Mouse (Mus musculus) forebrain, postnatal 0 days (tissue): ENCODE measurements around the gene Gm9999. TPM values are rescaled to one million over a fixed set of nuclear protein-coding genes. Genes with fewer than 3 reads are reported as not detected.

Experiments used
- ATAC-seq: fragments of 200-750 bp; cut with Nextera tagmentation; 2 replicates; pipeline ENCODE4 v1.8.0; 2017; ENCODE audit warnings: mild to moderate bottlenecking, moderate library complexity
- DNase-seq: peaks from one replicate; pipeline ENCODE4 v3.0.0-alpha.2; 2015
- H3K27ac ChIP-seq: fragments of 300-500 bp; sonication (generic); 2 replicates; pipeline ENCODE4 v1.5.1; 2014; ENCODE audit warnings: low read depth, mild to moderate bottlenecking, antibody characterized with exemption, low read length, moderate library complexity, mixed read lengths
- H3K27me3 ChIP-seq: fragments of 300-500 bp; sonication (generic); 2 replicates; pipeline ENCODE4 v1.6.1; 2014; ENCODE audit warnings: mild to moderate bottlenecking, low read length, mixed read lengths; ENCODE audit not compliant: insufficient read depth
- H3K36me3 ChIP-seq: fragments of 300-500 bp; sonication (generic); 2 replicates; pipeline ENCODE4 v1.6.1; 2014; ENCODE audit warnings: mild to moderate bottlenecking, moderate library complexity; ENCODE audit not compliant: insufficient read depth
- H3K4me1 ChIP-seq: fragments of 300-500 bp; sonication (generic); 2 replicates; pipeline ENCODE4 v1.6.1; 2014; ENCODE audit warnings: antibody characterized with exemption; ENCODE audit not compliant: insufficient read depth
- H3K4me2 ChIP-seq: fragments of 300-500 bp; sonication (generic); 2 replicates; pipeline ENCODE4 v1.6.1; 2014; ENCODE audit warnings: low read depth, mild to moderate bottlenecking, moderate library complexity
- H3K4me3 ChIP-seq: fragments of 300-500 bp; sonication (generic); 2 replicates; pipeline ENCODE4 v1.5.1; 2014; ENCODE audit warnings: low read depth, low read length, mixed read lengths
- H3K9ac ChIP-seq: fragments of 300-500 bp; sonication (generic); 2 replicates; pipeline ENCODE4 v1.6.1; 2014; ENCODE audit warnings: mild to moderate bottlenecking
- H3K9me3 ChIP-seq: fragments of 300-500 bp; sonication (generic); 2 replicates; pipeline ENCODE4 v1.6.1; 2016; ENCODE audit warnings: low read length
- CTCF ChIP-seq: sonication (generic); IDR thresholded peaks from 2 replicates; pipeline ENCODE4 v1.5.1; 2016; ENCODE audit warnings: antibody characterized with exemption, control low read depth, low read depth
- WGBS: fragments of 180-500 bp; shearing (Covaris S2); extraction: QIAGEN DNeasy Blood & Tissue Kit; methylation state at CpG from one replicate; pipeline ENCODE4 v1.1.7; 2014; 5-methylcytosine and 5-hydroxymethylcytosine counted together
- polyA plus RNA-seq: library from polyadenylated mRNA; unstranded; fragments of >200 nt; fragmentation: Nextera tagmentation; extraction: Ambion mirVana; gene quantifications from 2 replicates; pipeline ENCODE4 v1.2.1, GENCODE M21; 2015
- total RNA-seq: library from RNA; depleted of rRNA; stranded (reverse); fragments of >200 nt; gene quantifications from 2 replicates; pipeline ENCODE4 v1.2.3, GENCODE M21; 2014; rRNA removed

The Gm9999 gene
- total and polyA plus RNA-seq, 2 experiments from 2014 or later, result not detected

DNA sequence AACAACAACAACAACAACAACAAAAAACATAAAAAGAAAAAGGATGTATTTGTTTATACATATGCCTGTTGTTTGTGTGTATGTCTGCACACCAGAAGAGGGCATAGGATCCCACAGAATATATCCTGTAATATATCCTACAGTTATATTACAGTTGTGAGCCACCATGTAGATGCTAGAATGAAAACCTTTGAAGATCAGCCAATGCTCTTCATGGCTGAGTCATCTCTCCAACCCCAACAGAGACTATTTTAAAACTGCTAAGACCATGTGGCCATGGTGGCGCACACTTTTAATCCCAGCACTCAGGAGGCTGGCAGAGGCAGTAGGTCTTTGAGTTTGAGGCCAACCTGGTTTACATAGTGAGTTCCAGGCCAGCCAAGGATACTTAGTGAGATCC lies 44.1 kb downstream of the Gm9999 start:
- 90% methylated on average over 1 of the region's 1 CpGs for WGBS
- no peak overlapping the region for H3K27ac ChIP-seq
- no peaks in the 10 kb centered on the region for H3K36me3 ChIP-seq
- H3K4me3 ChIP-seq, result no peak overlapping the region
- H3K4me1 ChIP-seq, result no peaks in the 10 kb centered on the region
- no peaks in the 10 kb centered on the region for H3K27me3 ChIP-seq
- DNase-seq, result no peak
- H3K4me2 ChIP-seq, result no peak overlapping the region
- no peaks in the 10 kb centered on the region for H3K9me3 ChIP-seq
- no peak for TF ChIP-seq CTCF
- ATAC-seq, result no peak
- H3K9ac ChIP-seq, result no peak overlapping the region

DNA sequence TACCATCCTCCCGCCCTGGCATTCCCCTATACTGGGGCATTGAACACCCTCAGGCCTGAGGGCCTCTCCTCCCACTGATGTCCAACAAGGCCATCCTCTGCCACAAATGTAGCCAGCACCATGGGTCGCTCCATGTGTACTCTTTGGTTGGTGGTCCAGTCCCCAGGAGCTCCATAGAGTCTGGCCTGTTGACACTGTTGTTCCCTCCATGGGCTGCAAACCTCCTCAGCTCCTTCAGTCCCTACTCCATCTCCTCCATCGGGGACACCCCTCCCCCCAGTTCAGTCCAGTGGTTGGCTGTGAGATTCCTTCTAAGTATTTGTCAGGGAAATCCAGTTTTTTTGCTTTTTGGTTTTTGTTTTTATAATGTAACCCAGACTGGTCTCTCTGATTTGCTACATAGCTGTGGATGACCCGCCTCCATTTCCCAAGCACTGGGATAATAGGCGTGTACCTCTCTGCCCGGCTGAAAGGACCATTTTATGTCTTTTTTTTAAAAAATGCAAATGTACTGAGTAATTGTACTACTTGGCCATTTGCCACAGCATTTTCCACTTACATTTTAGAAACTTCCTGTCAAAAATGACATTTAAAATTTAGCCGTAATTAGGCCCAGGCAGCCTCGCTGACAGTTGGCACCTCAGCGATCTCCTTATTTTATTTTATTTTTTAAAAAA lies 47.3 kb downstream of the Gm9999 start:
- peak; percentile 32 for DNase-seq
- no peak for TF ChIP-seq CTCF
- H3K36me3 ChIP-seq, result no peaks in the 10 kb centered on the region
- no peaks in the 10 kb centered on the region for H3K4me1 ChIP-seq
- H3K27me3 ChIP-seq, result no peaks in the 10 kb centered on the region
- H3K4me3 ChIP-seq, result no peak overlapping the region
- H3K27ac ChIP-seq, result no peak overlapping the region
- no peaks in the 10 kb centered on the region for H3K9me3 ChIP-seq
- H3K4me2 ChIP-seq, result no peak overlapping the region
- no peak overlapping the region for H3K9ac ChIP-seq
- WGBS, result 51% methylated on average over 9 of the region's 9 CpGs
- peak; percentile 59; the same call in 1 of the 2 replicates for ATAC-seq

- no peaks in the 10 kb centered on the region for H3K27me3 ChIP-seq
- H3K9me3 ChIP-seq, result no peaks in the 10 kb centered on the region
- H3K4me1 ChIP-seq, result no peaks in the 10 kb centered on the region
- H3K36me3 ChIP-seq, result no peaks in the 10 kb centered on the region
- no peak overlapping the region for H3K4me3 ChIP-seq
- 66% methylated on average over 4 of the region's 4 CpGs for WGBS
- no peak for TF ChIP-seq CTCF
- H3K27ac ChIP-seq, result no peak overlapping the region
- no peak overlapping the region for H3K4me2 ChIP-seq
- H3K9ac ChIP-seq, result no peak overlapping the region
- ATAC-seq, result no peak
- no peak for DNase-seq
Measured at GRCm38 (mm10) chr7:47031371-47031770, 48.0 kb downstream of the Gm9999 start.

DNA sequence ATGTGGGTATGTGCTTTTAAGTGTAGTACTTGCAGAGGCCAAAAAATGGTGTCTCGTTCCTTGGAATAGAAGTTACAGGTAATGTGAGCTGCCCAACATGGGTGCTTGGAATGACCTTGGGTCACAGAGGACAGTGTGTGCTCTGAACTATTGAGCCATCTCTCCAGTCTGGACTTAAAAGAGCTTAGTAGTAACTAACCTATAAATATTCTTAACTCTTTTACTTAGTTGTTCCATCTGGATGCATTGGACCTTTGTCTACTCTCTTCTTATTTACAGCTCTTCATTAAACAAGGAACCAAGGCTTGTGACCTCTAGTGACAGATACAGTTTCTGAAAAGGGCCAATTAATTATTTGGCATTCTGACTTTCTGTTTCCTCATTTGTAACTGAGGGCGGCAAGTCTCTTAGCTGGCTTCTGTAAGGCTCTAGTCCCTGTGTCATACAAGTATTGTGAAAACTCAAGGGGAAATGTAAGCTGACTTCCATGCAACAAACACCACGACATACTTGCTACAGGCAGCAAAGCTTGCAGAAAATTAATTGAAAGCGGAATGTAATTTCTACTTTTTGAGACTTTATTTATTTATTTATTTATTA lies 51.5 kb downstream of the Gm9999 start:
- 91% methylated on average over 4 of the region's 4 CpGs for WGBS
- Histone ChIP-seq H3K4me1 (no peaks in the 10 kb centered on the region), H3K36me3 (no peaks in the 10 kb centered on the region), H3K9me3 (no peaks in the 10 kb centered on the region), H3K27me3 (no peaks in the 10 kb centered on the region), H3K4me2 (no peak overlapping the region), H3K27ac (no peak overlapping the region), H3K9ac (no peak overlapping the region), H3K4me3 (no peak overlapping the region)
- no peak for TF ChIP-seq CTCF
- DNase-seq (no peak), ATAC-seq (no peak)

DNA sequence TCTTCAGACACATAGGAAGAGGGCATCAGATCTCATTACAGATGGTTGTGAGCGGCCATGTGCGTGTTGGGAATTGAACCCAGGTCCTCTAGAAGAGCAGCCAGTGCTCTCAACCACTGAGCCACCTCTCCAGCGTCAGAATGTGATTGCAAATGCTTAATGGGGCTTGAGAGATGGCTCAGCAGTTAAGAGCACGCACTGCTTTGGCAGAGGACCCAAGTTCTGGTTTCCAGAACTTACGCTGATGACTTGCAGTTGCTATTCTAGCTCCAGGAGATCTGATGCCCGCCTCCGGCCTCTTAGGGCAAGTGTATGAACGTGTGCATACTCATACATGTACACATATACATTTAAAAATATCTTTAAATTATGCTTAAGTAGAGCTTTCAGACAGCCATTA lies 52.0 kb downstream of the Gm9999 start:
- no peak for DNase-seq
- H3K27me3 ChIP-seq, result no peaks in the 10 kb centered on the region
- H3K9ac ChIP-seq, result no peak overlapping the region
- H3K9me3 ChIP-seq, result no peaks in the 10 kb centered on the region
- H3K36me3 ChIP-seq, result no peaks in the 10 kb centered on the region
- ATAC-seq, result no peak
- H3K27ac ChIP-seq, result no peak overlapping the region
- WGBS, result 73% methylated on average over 8 of the region's 8 CpGs
- H3K4me1 ChIP-seq, result no peaks in the 10 kb centered on the region
- H3K4me3 ChIP-seq, result no peak overlapping the region
- TF ChIP-seq CTCF, result no peak
- no peak overlapping the region for H3K4me2 ChIP-seq

Other genes starting within 250 kb of the Gm9999 start
- gene Saa1, start 240.6 kb upstream of the Gm9999 start, total RNA-seq, result not detected in 2 replicates
- gene Saa1, start 240.6 kb upstream of the Gm9999 start, polyA plus RNA-seq, result 0.36 TPM in 1 of 2 replicates, not detected in the other
- gene Saa2, start 231.8 kb upstream of the Gm9999 start, total RNA-seq, result not detected in 2 replicates
- gene Saa2, start 231.8 kb upstream of the Gm9999 start, polyA plus RNA-seq, result not detected in 2 replicates
- gene Hps5, start 187.5 kb upstream of the Gm9999 start, total RNA-seq, result 17.1 and 24.5 TPM in 2 replicates
- 5.6 and 6.9 TPM in 2 replicates for gene Hps5, start 187.5 kb upstream of the Gm9999 start, polyA plus RNA-seq
- gene Gtf2h1, start 187.5 kb upstream of the Gm9999 start, total RNA-seq, result 58.2 and 60.1 TPM in 2 replicates
- 39.0 and 42.1 TPM in 2 replicates for gene Gtf2h1, start 187.5 kb upstream of the Gm9999 start, polyA plus RNA-seq
- 373 and 414 TPM in 2 replicates for gene Ldha, start 142.1 kb upstream of the Gm9999 start, total RNA-seq
- 753 and 790 TPM in 2 replicates for gene Ldha, start 142.1 kb upstream of the Gm9999 start, polyA plus RNA-seq
- not detected in 2 replicates for gene Ldhc, start 122.4 kb upstream of the Gm9999 start, total RNA-seq
- not detected in 2 replicates for gene Ldhc, start 122.4 kb upstream of the Gm9999 start, polyA plus RNA-seq
- gene Tsg101, start 63.6 kb upstream of the Gm9999 start, total RNA-seq, result 143 and 147 TPM in 2 replicates
- 384 and 404 TPM in 2 replicates for gene Tsg101, start 63.6 kb upstream of the Gm9999 start, polyA plus RNA-seq
- 9.2 and 12.0 TPM in 2 replicates for gene Uevld, start 25.1 kb upstream of the Gm9999 start, total RNA-seq
- 3.2 and 4.6 TPM in 2 replicates for gene Uevld, start 25.1 kb upstream of the Gm9999 start, polyA plus RNA-seq
- 9.5 and 10.9 TPM in 2 replicates for gene Spty2d1, start 24.8 kb downstream of the Gm9999 start, total RNA-seq
- 3.7 and 5.0 TPM in 2 replicates for gene Spty2d1, start 24.8 kb downstream of the Gm9999 start, polyA plus RNA-seq
- gene Tmem86a, start 67.0 kb downstream of the Gm9999 start, total RNA-seq, result 9.5 and 12.0 TPM in 2 replicates
- 32.9 and 37.3 TPM in 2 replicates for gene Tmem86a, start 67.0 kb downstream of the Gm9999 start, polyA plus RNA-seq
- gene Ptpn5, start 150.1 kb downstream of the Gm9999 start, total RNA-seq, result 57.1 and 67.4 TPM in 2 replicates
- gene Ptpn5, start 150.1 kb downstream of the Gm9999 start, polyA plus RNA-seq, result 101 and 132 TPM in 2 replicates
- gene Mrgpra6, start 221.3 kb downstream of the Gm9999 start, total RNA-seq, result not detected in 2 replicates
- not detected in 2 replicates for gene Mrgpra6, start 221.3 kb downstream of the Gm9999 start, polyA plus RNA-seq